Mouse (Mus musculus) lung, adult 10 weeks (tissue): ENCODE data around the gene Bbs10. TPM values are rescaled to one million over a fixed set of nuclear protein-coding genes. Genes with fewer than 3 reads are reported as not detected.

Source experiments
- polyA plus RNA-seq: library from polyadenylated mRNA; stranded (reverse); fragments of 350-450 nt; fragmentation: Illumina TruSeq; extraction: RNeasy Lipid Tissue Mini Kit (QIAGEN cat#74804); gene quantifications from one replicate; pipeline ENCODE4 v1.2.3, GENCODE M21; 2014; ENCODE audit warnings: low read depth, low replicate concordance; ENCODE audit not compliant: insufficient read depth

The Bbs10 gene
- polyA plus RNA-seq, result 1.9 TPM

DNA sequence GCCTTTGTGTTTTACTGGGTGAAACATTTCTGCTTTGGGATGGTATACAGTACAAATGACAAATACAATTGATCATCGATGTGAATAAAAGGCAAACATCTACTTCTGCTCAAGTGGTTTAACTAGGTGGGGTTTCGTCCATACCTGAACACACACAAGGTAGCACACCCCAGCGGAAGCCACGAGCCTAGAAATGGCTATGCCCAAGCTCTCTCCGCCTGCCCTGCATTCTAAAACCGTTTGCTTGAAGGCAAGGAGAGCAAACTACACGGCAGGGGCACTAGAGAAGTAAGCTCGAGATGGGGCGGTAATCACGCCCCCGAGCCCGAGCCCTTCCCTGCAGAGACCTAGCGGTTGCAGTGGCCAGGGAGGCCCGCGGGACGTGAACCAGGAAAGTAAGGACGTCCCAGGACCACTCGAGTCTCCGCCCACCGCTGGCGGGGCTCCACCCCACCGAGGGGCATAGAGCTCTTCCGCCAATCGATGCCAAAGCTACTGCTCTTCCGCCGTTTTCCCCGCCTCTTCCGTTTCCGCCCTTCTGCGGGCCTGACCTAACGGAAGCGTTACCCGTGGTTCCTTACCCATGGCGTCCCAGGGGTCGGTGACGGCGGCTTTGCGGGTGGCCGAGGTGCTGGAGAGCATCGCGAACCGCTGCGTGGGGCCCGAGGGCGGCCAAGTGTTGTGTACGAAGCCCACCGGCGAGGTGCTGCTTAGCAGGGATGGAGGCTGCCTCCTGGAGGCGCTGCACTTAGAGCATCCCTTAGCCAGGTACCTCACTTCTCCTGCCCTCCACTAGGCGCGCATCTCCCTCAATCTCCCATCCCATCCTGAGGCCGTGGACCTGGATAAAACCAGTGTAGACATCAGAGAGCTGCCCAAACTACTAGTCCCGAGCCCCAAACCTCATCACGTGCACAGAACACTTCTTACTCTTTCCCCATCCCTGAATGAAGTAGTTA lies at the start of gene Bbs10:
Bbs10 (plus strand) TSS at position 540 of the 959 bp plus-strand sequence.

Other genes starting within 250 kb of the Bbs10 start
- 8.6 TPM for gene Osbpl8, start 133.9 kb upstream of the Bbs10 start, polyA plus RNA-seq
- 168 TPM for gene Nap1l1, start 174.5 kb downstream of the Bbs10 start, polyA plus RNA-seq
- 27.2 TPM for gene Phlda1, start 207.6 kb downstream of the Bbs10 start, polyA plus RNA-seq